ENCODE assay signal across 11 mouse cellular contexts in genomic region chr9:122437464-122437863, GRCm38 (mm10).
DNase-seq lines count a peak whose midpoint lies in the region; ATAC-seq and TF ChIP-seq lines count a peak whose summit lies in the region.
"Had no signal": no experiment of that assay in that cellular context is flagged by ENCODE, and none has a peak within 500 bp of the region (broad histone marks: within the 10 kb centered on the region; RNA-seq: fewer than 3 reads in every experiment).

No protein-coding gene starts in this region.

- no peak for TF ChIP-seq CTCF in forebrain, postnatal 0 days (IDR thresholded peaks at IDR 0.05; ENCODE audit: low read depth)
- TF ChIP-seq CTCF in midbrain, postnatal 0 days (IDR thresholded peaks at IDR 0.05), result no peak

- ATAC-seq in forebrain, postnatal 0 days, result no peak; the same call in 1 of the 2 replicates
- no peak for ATAC-seq in midbrain, postnatal 0 days (ENCODE audit: low FRiP score)
- no peak for ATAC-seq in midbrain, embryonic 14.5 days (ENCODE audit: low FRiP score, low TSS enrichment)
- ATAC-seq in midbrain, embryonic 16.5 days, result no peak
- ATAC-seq: CD4-positive, CD25-positive, alpha-beta regulatory T cell, adult 4 months had no signal

- WGBS in forebrain, postnatal 0 days, result 56% methylated on average over 4 of the region's 4 CpGs
- WGBS in forebrain, embryonic 10.5 days, result 76% methylated on average over 4 of the region's 4 CpGs
- 70% methylated on average over 4 of the region's 4 CpGs for WGBS in midbrain, postnatal 0 days
- WGBS in midbrain, embryonic 14.5 days, result 71% methylated on average over 4 of the region's 4 CpGs
- 70% methylated on average over 4 of the region's 4 CpGs for WGBS in midbrain, embryonic 16.5 days

- H3K4me3 ChIP-seq in forebrain, postnatal 0 days (ENCODE audit: low read depth, low read length), result no peak overlapping the region
- H3K4me3 ChIP-seq in forebrain, embryonic 10.5 days, result no peak overlapping the region
- no peak overlapping the region for H3K4me3 ChIP-seq in midbrain, postnatal 0 days (ENCODE audit: low read depth, low read length)
- no peak overlapping the region for H3K4me3 ChIP-seq in midbrain, embryonic 14.5 days (replicated peaks; ENCODE audit: low read depth, low read length)
- no peak overlapping the region for H3K4me3 ChIP-seq in midbrain, embryonic 16.5 days (ENCODE audit: low read depth, low read length)
- H3K4me3 ChIP-seq: kidney, embryonic 15.5 days; megakaryocyte, embryonic 14.5 days had no signal

- DNase-seq in forebrain, postnatal 0 days, result peak; percentile 42
- DNase-seq in forebrain, embryonic 10.5 days (ENCODE audit: extremely low spot score, low spot score), result no peak
- DNase-seq in midbrain, postnatal 0 days (ENCODE audit: low spot score), result peak; percentile 49
- no peak for DNase-seq in midbrain, embryonic 14.5 days
- DNase-seq in cerebellum, postnatal 25 days, result peak; percentile 17 to 68
- DNase-seq in right cerebral cortex, postnatal 4 days, result peak; percentile 29
- DNase-seq in B cell, adult 2 months, result no peak

- no peaks in the 10 kb centered on the region for H3K9me3 ChIP-seq in forebrain, postnatal 0 days (ENCODE audit: low read length)
- no peaks in the 10 kb centered on the region for H3K9me3 ChIP-seq in forebrain, embryonic 10.5 days
- H3K9me3 ChIP-seq in midbrain, postnatal 0 days (ENCODE audit: low read length), result no peaks in the 10 kb centered on the region
- no peaks in the 10 kb centered on the region for H3K9me3 ChIP-seq in midbrain, embryonic 14.5 days (ENCODE audit: control insufficient read depth, low read length)
- H3K9me3 ChIP-seq in midbrain, embryonic 16.5 days (replicated peaks; ENCODE audit: control insufficient read depth, low read length, poor library complexity, severe bottlenecking), result no peaks in the 10 kb centered on the region
- H3K9me3 ChIP-seq: kidney, embryonic 15.5 days had no signal

- H3K4me1 ChIP-seq in forebrain, postnatal 0 days (ENCODE audit: insufficient read depth), result no peaks in the 10 kb centered on the region
- peaks cover 10% of the 10 kb centered on the region for H3K4me1 ChIP-seq in forebrain, embryonic 10.5 days
- no peaks in the 10 kb centered on the region for H3K4me1 ChIP-seq in midbrain, postnatal 0 days (ENCODE audit: insufficient read depth, low read length)
- no peaks in the 10 kb centered on the region for H3K4me1 ChIP-seq in midbrain, embryonic 14.5 days (ENCODE audit: control insufficient read depth, insufficient read depth, low read length)
- no peaks in the 10 kb centered on the region for H3K4me1 ChIP-seq in midbrain, embryonic 16.5 days (ENCODE audit: control insufficient read depth, insufficient read depth, low read length)
- H3K4me1 ChIP-seq: kidney, embryonic 15.5 days; megakaryocyte, embryonic 14.5 days had no signal

- no peak overlapping the region for H3K9ac ChIP-seq in forebrain, postnatal 0 days
- H3K9ac ChIP-seq in midbrain, postnatal 0 days (replicated peaks; ENCODE audit: low read length, poor library complexity, severe bottlenecking), result no peak overlapping the region
- no peak overlapping the region for H3K9ac ChIP-seq in midbrain, embryonic 14.5 days (replicated peaks; ENCODE audit: low read length)
- H3K9ac ChIP-seq in midbrain, embryonic 16.5 days (ENCODE audit: low read depth, low read length), result no peak overlapping the region
- H3K9ac ChIP-seq: kidney, embryonic 15.5 days had no signal

- H3K36me3 ChIP-seq in forebrain, postnatal 0 days (ENCODE audit: insufficient read depth), result no peaks in the 10 kb centered on the region
- H3K36me3 ChIP-seq in forebrain, embryonic 10.5 days (replicated peaks), result no peaks in the 10 kb centered on the region
- H3K36me3 ChIP-seq in midbrain, postnatal 0 days (ENCODE audit: insufficient read depth, low read length), result no peaks in the 10 kb centered on the region
- no peaks in the 10 kb centered on the region for H3K36me3 ChIP-seq in midbrain, embryonic 14.5 days (ENCODE audit: control insufficient read depth, insufficient read depth, low read length)
- no peaks in the 10 kb centered on the region for H3K36me3 ChIP-seq in midbrain, embryonic 16.5 days (ENCODE audit: control insufficient read depth, insufficient read depth, low read length)
- H3K36me3 ChIP-seq: kidney, embryonic 15.5 days had no signal

- H3K27me3 ChIP-seq in forebrain, postnatal 0 days (ENCODE audit: insufficient read depth, low read length), result no peaks in the 10 kb centered on the region
- H3K27me3 ChIP-seq in forebrain, embryonic 10.5 days (ENCODE audit: poor library complexity, severe bottlenecking), result no peaks in the 10 kb centered on the region
- H3K27me3 ChIP-seq in midbrain, postnatal 0 days (ENCODE audit: insufficient read depth, low read length), result no peaks in the 10 kb centered on the region
- no peaks in the 10 kb centered on the region for H3K27me3 ChIP-seq in midbrain, embryonic 14.5 days (ENCODE audit: control insufficient read depth, insufficient read depth, low read length)
- H3K27me3 ChIP-seq in midbrain, embryonic 16.5 days (ENCODE audit: control insufficient read depth, insufficient read depth, low read depth, low read length), result no peaks in the 10 kb centered on the region; the same call in 1 of the 2 replicates
- H3K27me3 ChIP-seq: kidney, embryonic 15.5 days had no signal

- no peak overlapping the region for H3K4me2 ChIP-seq in forebrain, postnatal 0 days (ENCODE audit: low read depth)
- H3K4me2 ChIP-seq in midbrain, postnatal 0 days (ENCODE audit: low read depth, low read length, poor library complexity, severe bottlenecking), result no peak overlapping the region
- no peak overlapping the region for H3K4me2 ChIP-seq in midbrain, embryonic 14.5 days (ENCODE audit: low read length)
- H3K4me2 ChIP-seq in midbrain, embryonic 16.5 days (ENCODE audit: low read length), result no peak overlapping the region
- H3K4me2 ChIP-seq: kidney, embryonic 15.5 days had no signal

- H3K27ac ChIP-seq in forebrain, postnatal 0 days (ENCODE audit: low read depth, low read length), result no peak overlapping the region
- H3K27ac ChIP-seq in forebrain, embryonic 10.5 days, result no peak overlapping the region
- no peak overlapping the region for H3K27ac ChIP-seq in midbrain, postnatal 0 days (ENCODE audit: low read depth, low read length)
- no peak overlapping the region for H3K27ac ChIP-seq in midbrain, embryonic 14.5 days (replicated peaks; ENCODE audit: low read depth, low read length)
- no peak overlapping the region for H3K27ac ChIP-seq in midbrain, embryonic 16.5 days (ENCODE audit: low read length)
- H3K27ac ChIP-seq: kidney, embryonic 15.5 days had no signal

Comparison
In these comparisons a context has a peak if more than half of its experiments do, and no peak if none do; other contexts are left out.
1. DNase-seq: peak in forebrain, postnatal 0 days (single experiment), midbrain, postnatal 0 days (single experiment), cerebellum, postnatal 25 days (2 of 2) and right cerebral cortex, postnatal 4 days (single experiment); none in forebrain, embryonic 10.5 days (single experiment), midbrain, embryonic 14.5 days (single experiment) and B cell, adult 2 months (0 of 2).